In genomic region chr2:3355793-3356192, GRCm38 (mm10) we compare ENCODE assay signal across 31 mouse cellular contexts. TPM values are rescaled to one million over a fixed set of nuclear protein-coding genes. Genes with fewer than 3 reads are reported as not detected.
A peak's percentile ranks its signal among the peaks of the same experiment; 100 is the strongest.
DNase-seq lines count a peak whose midpoint lies in the region; ATAC-seq and TF ChIP-seq lines count a peak whose summit lies in the region.
"Had no signal": no experiment of that assay in that cellular context is flagged by ENCODE, and none has a peak within 500 bp of the region (broad histone marks: within the 10 kb centered on the region; RNA-seq: fewer than 3 reads in every experiment).

No protein-coding gene starts in this region.

- H3K36me3 ChIP-seq in liver, adult 2 months (ENCODE audit: control insufficient read depth, insufficient read depth, low read length): no peaks in the 10 kb centered on the region
- H3K36me3 ChIP-seq in liver, embryonic 11.5 days (ENCODE audit: control insufficient read depth, insufficient read depth, low read length): no peaks in the 10 kb centered on the region
- no peaks in the 10 kb centered on the region for H3K36me3 ChIP-seq in macrophage (ENCODE audit: inconsistent target)
- H3K36me3 ChIP-seq in kidney, embryonic 15.5 days: no peaks in the 10 kb centered on the region
- H3K36me3 ChIP-seq: embryonic facial prominence, embryonic 13.5 days; embryonic facial prominence, embryonic 15.5 days; forebrain, embryonic 10.5 days; forebrain, embryonic 12.5 days; G1E had no signal

- no peak overlapping the region for H3K9ac ChIP-seq in liver, adult 2 months (ENCODE audit: low read depth, low read length)
- no peak overlapping the region for H3K9ac ChIP-seq in liver, embryonic 11.5 days (ENCODE audit: low read depth, low read length)
- H3K9ac ChIP-seq in kidney, embryonic 15.5 days: no peak overlapping the region
- H3K9ac ChIP-seq: embryonic facial prominence, embryonic 13.5 days; embryonic facial prominence, embryonic 15.5 days; forebrain, embryonic 12.5 days had no signal

- no peak for ATAC-seq in liver, embryonic 11.5 days (replicated peaks; ENCODE audit: low FRiP score)
- peak; percentile 58; the same call in 1 of the 2 replicates for ATAC-seq in common myeloid progenitor, adult 5-6 weeks (replicated peaks; ENCODE audit: low read depth, poor library complexity, severe bottlenecking)
- no peak for ATAC-seq in kidney, embryonic 15.5 days (replicated peaks; ENCODE audit: low FRiP score)
- ATAC-seq: activated CD4-positive, CD25-positive, alpha-beta regulatory T cell, adult 4 months; forebrain, embryonic 14.5 days; forebrain, embryonic 16.5 days; Patski had no signal

- no peak for TF ChIP-seq CTCF in liver, adult 2 months (IDR thresholded peaks at IDR 0.05; ENCODE audit: low read depth, low read length)
- TF ChIP-seq CTCF in bone marrow macrophage, adult 2 months (IDR thresholded peaks at IDR 0.05; ENCODE audit: low read depth, low read length): no peak

- TF ChIP-seq POLR2A in liver, adult 2 months (IDR thresholded peaks at IDR 0.05; ENCODE audit: extremely low read depth, insufficient read depth, low read length): no peak
- no peak for TF ChIP-seq POLR2A in bone marrow macrophage, adult 2 months (IDR thresholded peaks at IDR 0.05; ENCODE audit: borderline replicate concordance, low read depth, low read length)

- H3K79me2 ChIP-seq in liver, adult 2 months (ENCODE audit: control insufficient read depth, insufficient read depth, low read length): no peaks in the 10 kb centered on the region
- no peaks in the 10 kb centered on the region for H3K79me2 ChIP-seq in macrophage (ENCODE audit: inconsistent target)

- no peaks in the 10 kb centered on the region for H3K9me3 ChIP-seq in liver, embryonic 11.5 days (ENCODE audit: control insufficient read depth, low read length)
- no peaks in the 10 kb centered on the region for H3K9me3 ChIP-seq in kidney, embryonic 15.5 days (replicated peaks)
- H3K9me3 ChIP-seq: embryonic facial prominence, embryonic 13.5 days; embryonic facial prominence, embryonic 15.5 days; forebrain, embryonic 10.5 days; forebrain, embryonic 12.5 days; G1E had no signal

- H3K4me1 ChIP-seq in liver, adult 2 months (ENCODE audit: control insufficient read depth, insufficient read depth, low read length): peaks cover 4% of the 10 kb centered on the region; the same call in 1 of the 2 replicates
- H3K4me1 ChIP-seq in liver, embryonic 11.5 days (replicated peaks; ENCODE audit: control insufficient read depth, insufficient read depth, low read length): no peaks in the 10 kb centered on the region
- peaks cover 24% of the 10 kb centered on the region for H3K4me1 ChIP-seq in bone marrow macrophage, adult 2 months (ENCODE audit: control insufficient read depth, insufficient read depth, low read length)
- no peaks in the 10 kb centered on the region for H3K4me1 ChIP-seq in kidney, embryonic 15.5 days
- H3K4me1 ChIP-seq: embryonic facial prominence, embryonic 13.5 days; embryonic facial prominence, embryonic 15.5 days; forebrain, embryonic 10.5 days; forebrain, embryonic 12.5 days had no signal

- H3K4me2 ChIP-seq in liver, embryonic 11.5 days: no peak overlapping the region
- H3K4me2 ChIP-seq in kidney, embryonic 15.5 days: no peak overlapping the region
- H3K4me2 ChIP-seq: embryonic facial prominence, embryonic 13.5 days; embryonic facial prominence, embryonic 15.5 days; forebrain, embryonic 12.5 days had no signal

- H3K27me3 ChIP-seq in liver, adult 2 months (ENCODE audit: control insufficient read depth, insufficient read depth, low read length): no peaks in the 10 kb centered on the region
- H3K27me3 ChIP-seq in liver, embryonic 11.5 days (replicated peaks; ENCODE audit: control insufficient read depth, insufficient read depth, low read length): no peaks in the 10 kb centered on the region
- H3K27me3 ChIP-seq in kidney, embryonic 15.5 days: no peaks in the 10 kb centered on the region
- H3K27me3 ChIP-seq: CH12.LX; embryonic facial prominence, embryonic 13.5 days; embryonic facial prominence, embryonic 15.5 days; forebrain, embryonic 12.5 days had no signal

- no peak overlapping the region for H3K4me3 ChIP-seq in liver, adult 2 months (ENCODE audit: insufficient read depth, low read depth, low read length)
- H3K4me3 ChIP-seq in liver, embryonic 11.5 days (ENCODE audit: low read depth, low read length): no peak overlapping the region
- H3K4me3 ChIP-seq in bone marrow macrophage, adult 2 months (ENCODE audit: insufficient read depth, low read length): no peak overlapping the region
- H3K4me3 ChIP-seq in macrophage (ENCODE audit: inconsistent target): no peak overlapping the region
- H3K4me3 ChIP-seq in kidney, embryonic 15.5 days (replicated peaks): no peak overlapping the region
- H3K4me3 ChIP-seq: embryonic facial prominence, embryonic 13.5 days; embryonic facial prominence, embryonic 15.5 days; erythroblast, embryonic 14.5 days; forebrain, embryonic 10.5 days; forebrain, embryonic 12.5 days had no signal

- 82% methylated on average over 8 of the region's 8 CpGs for WGBS in liver, adult 2 months
- 83% methylated on average over 8 of the region's 8 CpGs for WGBS in liver, embryonic 11.5 days
- WGBS in macrophage (ENCODE audit: missing documents): 68% methylated on average over 8 of the region's 8 CpGs
- WGBS in kidney, embryonic 15.5 days: 87% methylated on average over 8 of the region's 8 CpGs

- peak; percentile 12 for DNase-seq in liver, adult 2 months (ENCODE audit: extremely low read depth, low read depth, low spot score)
- DNase-seq in liver, embryonic 11.5 days (ENCODE audit: low spot score): no peak
- DNase-seq in left cerebral cortex, adult 11 months (ENCODE audit: low spot score): no peak
- DNase-seq in cerebellum, adult 18-20 months: no peak
- DNase-seq: adrenal gland, adult 8-10 months; adrenal gland, postnatal 14 days; adrenal gland, postnatal 36 days; cerebellum, adult 11 months; cerebellum, adult 2 months; cerebellum, adult 9-10 months; cerebellum, postnatal 10 days; cerebellum, postnatal 25 days; embryo, embryonic 11 days had no signal

- H3K27ac ChIP-seq in liver, adult 2 months (replicated peaks; ENCODE audit: insufficient read depth, low read depth, low read length): no peak overlapping the region
- no peak overlapping the region for H3K27ac ChIP-seq in liver, embryonic 11.5 days (ENCODE audit: low read depth, low read length)
- H3K27ac ChIP-seq in bone marrow macrophage, adult 2 months (ENCODE audit: insufficient read depth, low read depth, low read length): peak overlapping the region; percentile 51
- H3K27ac ChIP-seq in macrophage: peak overlapping the region; percentile 27; the same call in 1 of the 2 replicates
- H3K27ac ChIP-seq in kidney, embryonic 15.5 days: no peak overlapping the region
- H3K27ac ChIP-seq: embryonic facial prominence, embryonic 13.5 days; embryonic facial prominence, embryonic 15.5 days; forebrain, embryonic 10.5 days; forebrain, embryonic 12.5 days had no signal

RNA-seq across cellular contexts. Expression of gene Acbd7, which starts 19.8 kb away (rescaled TPM):
- total RNA-seq in liver, adult 2 months (2014; rRNA removed): not detected in 2 replicates
- not detected in 2 replicates for polyA plus RNA-seq in liver, adult 2 months (2012; rRNA removed)
- polyA plus RNA-seq in liver, embryonic 11.5 days (2014; fragmentation: Nextera tagmentation; extraction: Ambion mirVana): 1.3 and 2.2 TPM in 2 replicates
- polyA plus RNA-seq in bone marrow macrophage, adult 2 months (2012; ENCODE audit: insufficient read depth, insufficient read length, missing spikeins): not detected in 2 replicates
- 1.7 TPM in 1 of 2 replicates, not detected in the other for total RNA-seq in common myeloid progenitor, adult 5-6 weeks (2017)
- total RNA-seq in macrophage (2018; cell fraction: chromatin; rRNA removed): not detected
- not detected for total RNA-seq in macrophage (2018; cell fraction: cytosol; rRNA removed)
- total RNA-seq in macrophage (2018; cell fraction: nucleus; rRNA removed): not detected
- polyA plus RNA-seq in macrophage (2018): not detected in 3 replicates
- polyA plus RNA-seq in kidney, embryonic 15.5 days (2015; fragmentation: Nextera tagmentation; extraction: Ambion mirVana): 0.65 and 1.0 TPM in 2 replicates
- total RNA-seq: adrenal gland, adult 8-10 months; adrenal gland, postnatal 14 days; adrenal gland, postnatal 36 days had no signal
- polyA plus RNA-seq: activated CD4-positive, CD25-positive, alpha-beta regulatory T cell, adult 4 months; erythroblast, embryonic 14.5 days; forebrain, embryonic 10.5 days; G1E had no signal

RNA-seq across cellular contexts. Expression of gene Rpp38, which starts 23.4 kb away (rescaled TPM):
- total RNA-seq in liver, adult 2 months (2014; rRNA removed): 2.6 and 3.4 TPM in 2 replicates
- 1.9 and 2.3 TPM in 2 replicates for polyA plus RNA-seq in liver, adult 2 months (2012; rRNA removed)
- 34.5 and 37.3 TPM in 2 replicates for polyA plus RNA-seq in liver, embryonic 11.5 days (2014; fragmentation: Nextera tagmentation; extraction: Ambion mirVana)
- 4.7 and 5.5 TPM in 2 replicates for polyA plus RNA-seq in bone marrow macrophage, adult 2 months (2012; ENCODE audit: insufficient read depth, insufficient read length, missing spikeins)
- 8.6 and 15.4 TPM in 2 replicates for total RNA-seq in common myeloid progenitor, adult 5-6 weeks (2017)
- 10 to 100 TPM in 2 of 26 experiments, 1 to 10 TPM in 24; 1.3 to 10.5 (median 3.5) TPM for total RNA-seq in macrophage (2018; cell fraction: chromatin; rRNA removed)
- total RNA-seq in macrophage (2018; cell fraction: cytosol; rRNA removed): 1 to 10 TPM; 3.2 to 9.8 (median 7.7) TPM
- 10 to 100 TPM in 7 of 26 experiments, 1 to 10 TPM in 19; 2.2 to 16.1 (median 7.3) TPM for total RNA-seq in macrophage (2018; cell fraction: nucleus; rRNA removed)
- polyA plus RNA-seq in macrophage (2018): 6.6 to 12.1 TPM (median 10.8 TPM) in 3 replicates
- 19.9 and 20.3 TPM in 2 replicates for polyA plus RNA-seq in kidney, embryonic 15.5 days (2015; fragmentation: Nextera tagmentation; extraction: Ambion mirVana)

RNA-seq across cellular contexts. Expression of gene Olah, which starts 41.2 kb away (rescaled TPM):
- total RNA-seq in liver, adult 2 months (2014; rRNA removed): not detected in 2 replicates
- not detected in 2 replicates for polyA plus RNA-seq in liver, adult 2 months (2012; rRNA removed)
- polyA plus RNA-seq in liver, embryonic 11.5 days (2014; fragmentation: Nextera tagmentation; extraction: Ambion mirVana): not detected in 2 replicates
- not detected in 2 replicates for polyA plus RNA-seq in bone marrow macrophage, adult 2 months (2012; ENCODE audit: insufficient read depth, insufficient read length, missing spikeins)
- total RNA-seq in common myeloid progenitor, adult 5-6 weeks (2017): not detected in 2 replicates
- total RNA-seq in macrophage (2018; cell fraction: chromatin; rRNA removed): not detected
- total RNA-seq in macrophage (2018; cell fraction: cytosol; rRNA removed): not detected
- total RNA-seq in macrophage (2018; cell fraction: nucleus; rRNA removed): not detected
- polyA plus RNA-seq in macrophage (2018): not detected in 3 replicates
- not detected in 2 replicates for polyA plus RNA-seq in kidney, embryonic 15.5 days (2015; fragmentation: Nextera tagmentation; extraction: Ambion mirVana)
- total RNA-seq: adrenal gland, postnatal 14 days had no signal
- polyA plus RNA-seq: activated CD4-positive, CD25-positive, alpha-beta regulatory T cell, adult 4 months; brain, embryonic 14.5 days; C2C12; cerebellum, adult 2 months; embryonic facial prominence, embryonic 11.5 days; embryonic facial prominence, embryonic 13.5 days; erythroblast, embryonic 14.5 days; forebrain, embryonic 10.5 days; forebrain, embryonic 12.5 days; forebrain, embryonic 14.5 days; forebrain, embryonic 16.5 days; G1E had no signal

Comparison
In these comparisons a context has a peak if more than half of its experiments do, and no peak if none do; other contexts are left out.
1. H3K27ac ChIP-seq: peak in bone marrow macrophage, adult 2 months (single experiment) and macrophage (single experiment); none in liver, adult 2 months (single experiment), liver, embryonic 11.5 days (single experiment) and kidney, embryonic 15.5 days (single experiment).